Mouse (Mus musculus) liver, postnatal 0 days (tissue): Measurements from ENCODE around the gene Htra2.
A peak's percentile ranks its signal among the peaks of the same experiment; 100 is the strongest.

Source experiments
- CTCF ChIP-seq: sonication (generic); IDR thresholded peaks from 2 replicates; pipeline ENCODE4 v1.5.1; 2016; ENCODE audit warnings: antibody characterized with exemption, low read depth
- EP300 ChIP-seq: IDR thresholded peaks from 2 replicates; pipeline ENCODE4 v1.6.1; 2016; ENCODE audit warnings: antibody characterized with exemption, low read depth, mild to moderate bottlenecking

DNA sequence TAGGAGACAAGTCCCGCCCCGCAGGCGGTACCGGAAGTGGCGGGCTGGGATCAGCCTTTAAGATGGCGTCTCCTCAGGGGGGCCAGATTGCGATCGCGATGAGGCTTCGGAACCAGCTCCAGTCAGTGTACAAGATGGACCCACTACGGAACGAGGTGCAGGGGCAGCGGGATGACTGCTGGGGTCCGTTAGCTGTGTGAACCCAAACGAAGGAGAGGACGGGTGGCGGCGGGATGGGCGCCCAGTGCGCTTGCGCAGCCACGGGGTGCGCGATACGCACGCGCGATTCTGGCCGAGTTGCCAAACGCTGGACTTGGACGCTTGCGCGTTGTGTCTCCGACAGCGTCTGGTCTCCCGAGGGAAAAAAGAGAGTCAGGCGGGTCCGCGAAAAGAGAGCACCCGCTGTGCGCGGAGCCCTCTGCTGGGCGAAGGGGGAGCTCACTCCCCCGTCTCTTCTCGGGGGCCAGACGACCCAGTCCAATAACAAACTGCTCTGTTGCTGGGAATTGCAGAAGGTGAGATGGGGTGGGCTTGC, 23.3 kb upstream of the Htra2 start:
- TF ChIP-seq CTCF (peak; percentile 74), EP300 (no peak)
